Mouse (Mus musculus): ENCODE measurements around the gene Gm11733.
"Not testable (repeated sequence)": the region's sequence is repeated elsewhere in the genome, so short reads cannot be mapped to it uniquely, and the experiment has no call there.

The Gm11733 gene

DNA sequence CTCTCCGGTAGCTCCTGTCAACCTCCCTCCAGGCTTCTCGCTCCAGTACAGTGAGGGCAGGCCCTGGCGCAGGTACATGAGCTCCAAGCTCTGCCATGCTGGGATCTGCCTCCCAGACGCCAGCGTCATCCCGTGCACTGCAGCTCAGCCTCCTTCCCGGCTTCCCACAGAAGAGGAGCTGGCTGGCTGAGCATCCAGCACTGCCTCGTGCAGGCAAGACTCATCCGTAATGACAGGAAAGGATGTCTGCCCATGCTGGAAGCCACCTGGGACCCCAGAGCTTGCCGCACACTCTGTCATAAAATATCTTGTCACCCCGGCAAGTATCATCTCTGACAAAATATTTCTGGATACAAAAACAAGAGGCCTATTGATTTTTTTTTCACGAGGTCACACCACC is at the start of gene Gm11733:
Gm11733 (plus strand) TSS at position 171 of the 400 bp plus-strand sequence.
- peak; percentile 82 for DNase-seq

DNA sequence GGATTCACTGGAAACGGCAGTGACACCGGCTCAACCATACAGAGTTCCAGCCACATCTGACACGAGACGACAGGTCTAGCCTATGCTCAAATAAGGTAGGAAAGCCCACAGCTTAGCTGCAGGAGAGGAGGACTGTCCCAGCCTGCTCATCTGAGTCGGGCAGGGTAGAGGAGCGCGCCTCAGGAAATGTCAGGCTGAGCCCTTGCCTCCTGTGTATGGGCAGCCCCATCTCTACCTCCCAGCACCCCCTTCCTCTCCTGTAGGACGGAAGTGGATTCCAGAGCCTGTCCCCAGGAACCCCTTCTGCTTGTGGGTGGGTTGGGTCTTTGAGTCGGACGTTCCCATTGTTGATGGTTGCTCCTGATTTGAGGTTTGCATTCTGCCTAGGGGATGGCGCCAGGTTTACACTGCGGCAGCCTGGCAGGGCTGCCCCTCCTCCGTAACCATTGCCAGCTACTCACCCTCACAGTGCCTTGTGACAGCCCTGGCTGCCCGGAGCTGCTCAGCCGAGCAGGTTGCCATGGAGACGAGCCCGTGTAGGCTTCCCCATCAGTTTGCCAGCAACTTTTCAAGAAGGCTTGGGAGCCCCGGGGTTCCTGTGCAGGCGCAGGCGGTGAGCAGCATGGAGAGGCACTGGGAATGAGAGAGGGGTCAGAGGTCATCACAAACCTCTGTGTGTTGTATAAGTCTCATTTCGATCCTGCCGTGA is 47.6 kb upstream of the Gm11733 start:
- DNase-seq: peak; percentile 77

DNA sequence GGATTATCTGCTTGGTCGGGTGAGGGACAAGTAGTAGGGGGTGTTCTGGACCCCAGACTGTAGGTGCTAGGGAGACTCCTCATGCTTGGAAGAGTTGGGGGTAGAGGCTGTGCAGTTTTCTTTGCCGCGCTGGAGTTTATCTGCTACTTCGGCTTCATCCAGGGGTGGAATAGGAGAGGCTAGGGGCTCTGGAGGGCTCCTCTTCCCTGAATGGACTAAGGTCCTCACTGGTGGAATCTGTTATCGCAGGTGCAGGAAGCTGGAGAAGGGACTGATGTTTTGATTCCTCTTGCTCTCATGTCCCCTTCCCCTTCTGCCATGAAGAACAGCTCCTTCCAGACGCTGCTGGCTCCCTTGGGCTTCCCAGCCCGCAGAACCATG is 47.1 kb upstream of the Gm11733 start:
- DNase-seq: no peak

DNA sequence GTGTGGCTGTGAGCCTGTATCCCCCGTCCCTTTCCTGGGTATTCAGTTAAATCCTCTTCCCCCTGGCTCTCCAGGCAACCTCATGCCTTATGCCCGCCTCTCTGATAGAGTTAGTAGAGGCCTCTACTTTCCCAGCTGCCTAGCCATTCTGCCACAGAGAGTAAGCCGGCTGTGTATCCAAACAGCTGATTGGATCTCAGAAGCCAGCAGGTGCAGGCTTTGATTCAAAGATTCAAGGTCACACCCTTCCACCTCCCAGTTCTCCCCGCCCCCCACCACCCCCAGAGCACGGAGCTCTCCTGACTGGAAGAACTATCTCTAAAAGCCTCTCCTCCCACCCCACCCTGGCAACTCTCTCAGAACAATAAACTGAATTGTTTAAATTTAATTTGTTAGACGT is 45.8 kb upstream of the Gm11733 start:
- DNase-seq: no peak

DNA sequence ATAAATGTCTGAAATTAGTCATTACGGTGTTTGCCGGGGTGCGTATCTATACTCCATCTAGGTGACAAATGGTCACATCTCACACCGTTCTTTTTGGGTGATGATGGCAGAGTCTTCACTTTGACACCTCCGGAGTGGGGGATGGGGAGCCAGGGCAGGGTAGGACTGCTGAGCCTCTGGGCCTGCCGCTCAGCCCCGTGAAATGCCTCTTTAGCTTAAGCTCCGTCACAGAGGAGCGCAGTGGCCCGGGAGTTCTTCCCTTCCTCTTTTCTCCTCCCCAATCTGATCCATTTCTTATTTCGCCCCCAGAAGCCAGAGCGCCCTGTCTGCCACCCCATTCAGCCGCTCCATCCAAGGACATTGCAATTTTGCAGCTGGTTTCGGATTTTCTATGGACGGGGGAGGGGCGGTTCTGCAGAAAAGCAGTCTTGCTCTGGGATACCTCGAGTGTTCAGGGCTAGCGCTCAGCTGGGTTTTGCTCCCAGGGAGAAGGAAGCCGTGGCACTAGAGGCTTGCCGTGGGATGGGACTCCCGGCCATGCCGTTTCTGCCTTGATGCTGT is 43.2 kb upstream of the Gm11733 start:
- DNase-seq: no peak

DNA sequence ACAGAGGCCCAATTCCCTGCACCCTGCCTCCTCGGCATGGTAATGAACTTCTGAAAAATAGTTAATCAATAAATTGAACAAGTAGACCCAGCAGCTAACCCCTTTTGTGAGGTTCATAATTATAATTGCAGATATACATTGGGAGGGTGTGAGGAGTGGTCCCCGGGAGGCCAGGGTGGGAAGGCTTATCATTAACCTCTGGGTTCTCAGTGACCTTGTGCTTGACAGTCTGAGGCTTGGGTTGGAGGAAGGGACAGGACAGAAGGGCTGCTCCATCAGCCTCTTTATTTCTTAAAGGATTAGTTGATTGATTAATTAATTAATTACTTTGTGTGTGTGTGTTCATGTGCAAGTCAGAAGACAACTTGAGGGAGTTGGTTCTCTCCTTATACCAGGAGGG is 40.1 kb upstream of the Gm11733 start:
- DNase-seq: no peak

DNA sequence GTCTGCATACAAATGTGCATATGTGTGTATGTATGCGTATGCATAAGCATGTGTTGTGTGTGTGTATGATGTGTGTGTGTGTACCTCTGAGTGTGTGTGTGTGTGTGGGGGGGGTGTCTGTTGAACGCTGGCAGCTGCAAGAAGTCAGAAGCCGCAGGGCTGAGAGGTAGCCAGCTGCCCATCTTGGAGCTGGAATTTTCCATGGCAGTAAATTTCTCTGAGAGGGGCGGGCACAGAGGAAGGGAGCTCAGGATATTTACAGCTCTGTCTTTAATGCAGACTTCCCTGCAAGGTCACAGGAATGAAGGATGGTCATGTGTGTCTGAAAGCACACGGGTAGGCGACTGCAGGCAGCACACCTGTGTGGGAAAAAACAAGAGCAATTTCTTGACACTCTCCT is 38.5 kb upstream of the Gm11733 start:
- no peak for DNase-seq

DNA sequence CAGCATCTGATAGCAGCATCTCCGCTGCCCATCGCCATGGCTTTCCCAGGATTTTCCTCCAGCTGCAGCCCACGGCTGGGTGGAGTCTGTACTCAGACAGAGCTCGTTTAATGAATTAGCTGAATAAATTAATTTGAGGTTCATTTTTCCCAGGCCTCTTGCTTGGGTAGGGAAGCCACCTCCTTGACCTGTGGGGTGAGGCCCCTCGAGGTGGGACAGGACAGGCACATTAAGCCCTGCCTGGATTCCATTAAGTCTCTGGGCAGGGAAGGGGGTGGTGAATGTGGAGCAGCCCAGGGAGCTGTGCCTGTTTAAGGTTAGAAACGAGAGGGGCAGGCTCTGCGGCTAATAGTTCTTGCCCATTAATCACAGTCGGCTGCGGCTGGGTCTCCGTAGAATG is 30.1 kb upstream of the Gm11733 start:
- DNase-seq: no peak

DNA sequence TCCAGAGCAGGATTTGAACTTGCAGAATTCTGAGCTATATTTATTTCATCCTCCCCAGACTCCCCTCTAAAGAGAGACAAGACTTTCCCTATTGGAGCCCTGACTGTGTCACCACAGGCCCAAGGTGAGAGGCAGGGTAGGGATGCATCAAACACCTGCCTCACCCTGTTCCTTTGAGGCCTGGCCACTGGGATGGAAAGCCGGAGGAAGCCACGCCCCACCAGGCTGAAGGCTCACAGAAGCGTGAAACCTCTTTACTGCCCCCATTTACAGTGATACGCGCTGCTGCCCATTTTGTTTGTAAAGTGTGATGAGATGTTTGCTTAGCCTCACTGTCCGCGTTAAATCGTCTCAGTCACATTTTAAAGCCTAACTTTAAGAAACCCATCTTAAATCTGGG is 25.0 kb upstream of the Gm11733 start:
- DNase-seq: no peak

DNA sequence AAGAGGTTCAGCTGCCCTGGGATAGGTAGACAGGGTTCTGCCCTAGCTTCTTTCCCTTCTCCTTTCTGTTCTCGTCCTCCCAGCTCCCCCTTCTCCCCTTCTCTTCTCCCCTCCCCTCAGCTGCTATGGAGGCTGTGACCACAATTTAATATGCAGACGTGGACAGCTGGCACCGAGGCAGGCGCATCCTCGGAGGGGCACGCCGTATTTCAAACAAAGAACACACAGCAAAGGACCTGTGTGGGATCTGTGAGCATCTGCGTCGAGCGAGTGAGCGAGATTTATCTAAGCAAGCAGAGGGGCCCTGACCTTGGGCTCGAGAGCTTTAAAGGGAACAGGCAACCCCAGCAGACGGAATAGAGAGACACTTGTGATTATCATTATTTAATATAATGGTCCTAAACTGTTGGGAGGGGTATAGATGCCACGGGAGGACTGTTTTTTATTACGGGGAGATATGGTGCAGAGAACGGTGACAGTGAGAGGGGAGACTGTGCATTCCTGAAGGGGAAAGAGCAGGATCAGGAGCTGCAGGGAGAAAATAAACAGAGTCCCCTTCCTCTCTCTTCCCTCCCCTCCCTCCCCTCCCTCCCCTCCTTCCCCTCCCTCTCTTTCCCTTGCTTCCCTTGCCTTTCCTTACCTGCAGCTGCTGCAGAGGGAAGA is 21.8 kb upstream of the Gm11733 start:
- DNase-seq: no peak

DNA sequence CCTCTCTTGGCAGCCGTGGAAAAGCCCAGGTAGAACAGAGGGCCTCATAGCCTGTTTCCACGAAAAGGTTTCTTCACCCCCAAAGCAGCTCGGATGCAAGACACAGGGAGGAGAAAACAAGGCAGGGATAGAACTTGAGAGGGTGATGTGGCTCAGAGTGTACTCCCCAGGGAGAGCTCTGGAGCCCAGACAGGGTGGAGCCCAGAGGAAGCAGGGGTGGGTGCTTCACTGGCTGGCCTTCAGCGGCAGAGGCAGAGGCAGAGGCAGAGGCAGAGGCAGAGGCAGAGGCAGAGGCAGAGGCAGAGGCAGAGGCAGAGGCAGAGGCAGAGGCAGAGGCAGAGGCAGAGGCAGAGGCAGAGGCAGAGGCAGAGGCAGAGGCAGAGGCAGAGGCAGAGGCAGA is 20.8 kb upstream of the Gm11733 start:
- not testable (repeated sequence) for DNase-seq

DNA sequence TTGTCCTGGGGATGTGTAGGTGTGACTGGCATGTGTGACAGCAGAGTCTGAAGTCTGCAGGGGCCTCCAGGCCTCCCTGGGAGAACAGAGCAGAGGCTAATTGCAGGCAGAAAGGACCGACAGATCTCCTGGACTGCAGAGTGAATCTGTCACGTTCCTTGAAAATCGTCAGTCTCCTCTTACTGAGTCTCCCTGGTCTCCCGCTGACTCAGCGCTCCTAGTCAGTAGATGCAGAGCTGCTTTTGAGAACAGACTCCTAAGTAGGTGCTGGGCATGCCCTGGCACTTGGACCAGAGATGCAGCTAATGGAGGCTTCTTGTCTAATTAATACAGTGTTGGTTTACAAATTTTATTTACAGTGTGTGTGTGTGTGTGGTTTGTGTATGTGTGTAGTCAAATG is 17.9 kb upstream of the Gm11733 start:
- DNase-seq: no peak

DNA sequence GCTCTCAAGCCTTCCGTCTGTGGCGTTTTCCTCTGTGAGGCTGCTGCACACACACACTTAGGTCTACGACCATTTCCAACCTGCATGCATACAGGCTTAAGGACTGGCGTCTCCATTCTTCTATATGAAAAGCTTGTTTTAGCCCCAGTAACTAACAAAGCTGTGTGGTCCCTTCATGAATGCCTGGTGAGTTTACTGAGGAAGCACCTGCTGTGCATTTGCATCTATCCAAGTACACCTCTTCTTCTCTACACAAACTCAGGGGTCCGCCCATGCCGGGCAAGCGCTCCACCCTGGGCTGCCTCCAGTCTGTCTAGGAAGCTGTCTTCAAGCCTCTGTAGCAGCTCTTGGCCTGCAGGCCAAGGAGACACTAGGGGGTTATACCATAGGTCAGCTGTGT is 17.3 kb upstream of the Gm11733 start:
- no peak for DNase-seq

DNA sequence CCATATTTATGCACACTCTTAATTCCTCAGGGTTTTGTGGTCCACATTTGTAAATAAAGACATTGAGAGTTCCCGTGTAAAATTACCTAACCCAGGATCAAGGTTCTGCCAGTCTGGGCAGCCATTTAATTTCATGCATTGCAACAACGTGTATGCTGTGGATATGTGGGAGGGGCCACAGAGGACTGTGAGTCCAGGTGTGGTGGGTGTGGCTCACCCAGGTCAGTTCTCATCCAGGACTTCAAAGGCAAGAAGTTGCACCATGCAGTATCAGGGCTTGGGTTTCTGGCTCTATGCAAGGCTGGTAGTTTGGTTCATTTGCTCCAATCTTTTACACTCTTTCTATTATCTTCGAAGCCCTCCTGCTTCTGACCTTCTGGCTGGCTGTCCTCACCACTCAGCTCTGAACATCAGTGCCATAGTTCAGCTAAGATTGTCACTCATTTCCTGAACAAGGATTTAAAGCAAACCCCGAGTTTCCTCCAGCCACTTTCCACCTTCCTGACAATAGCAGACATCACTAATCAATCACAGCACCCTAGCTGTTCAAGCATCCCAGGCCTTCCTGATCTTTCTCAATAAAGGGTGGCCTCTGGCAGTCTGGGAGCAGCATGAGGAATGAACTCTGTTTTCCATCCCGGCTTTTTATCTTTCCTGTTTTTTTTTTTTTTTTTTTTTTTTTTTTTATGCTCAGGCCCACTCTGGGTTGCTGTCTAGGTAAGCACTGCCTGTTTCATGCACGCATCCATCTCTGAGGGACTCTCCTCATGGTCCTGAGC is 15.4 kb upstream of the Gm11733 start:
- DNase-seq: no peak

DNA sequence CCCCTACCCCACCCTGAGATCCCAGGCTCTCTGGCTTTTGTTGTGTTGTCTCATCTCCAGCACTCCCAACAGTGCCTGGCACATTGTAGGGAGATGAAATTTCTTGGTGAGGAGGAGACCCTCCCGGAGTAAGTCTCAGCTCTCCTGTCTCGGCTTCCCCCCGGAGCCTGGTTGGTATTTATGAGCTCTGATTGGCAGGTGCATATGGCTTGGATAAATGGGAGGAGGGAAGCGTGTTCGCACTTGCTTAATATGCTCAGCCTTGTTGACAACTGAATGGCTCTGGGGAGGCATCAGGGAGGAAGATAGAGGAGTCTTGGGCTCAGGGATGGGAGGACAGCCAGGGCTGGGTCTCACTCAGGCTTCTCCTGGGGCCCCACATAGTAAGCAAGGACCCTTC is 14.4 kb upstream of the Gm11733 start:
- no peak for DNase-seq

DNA sequence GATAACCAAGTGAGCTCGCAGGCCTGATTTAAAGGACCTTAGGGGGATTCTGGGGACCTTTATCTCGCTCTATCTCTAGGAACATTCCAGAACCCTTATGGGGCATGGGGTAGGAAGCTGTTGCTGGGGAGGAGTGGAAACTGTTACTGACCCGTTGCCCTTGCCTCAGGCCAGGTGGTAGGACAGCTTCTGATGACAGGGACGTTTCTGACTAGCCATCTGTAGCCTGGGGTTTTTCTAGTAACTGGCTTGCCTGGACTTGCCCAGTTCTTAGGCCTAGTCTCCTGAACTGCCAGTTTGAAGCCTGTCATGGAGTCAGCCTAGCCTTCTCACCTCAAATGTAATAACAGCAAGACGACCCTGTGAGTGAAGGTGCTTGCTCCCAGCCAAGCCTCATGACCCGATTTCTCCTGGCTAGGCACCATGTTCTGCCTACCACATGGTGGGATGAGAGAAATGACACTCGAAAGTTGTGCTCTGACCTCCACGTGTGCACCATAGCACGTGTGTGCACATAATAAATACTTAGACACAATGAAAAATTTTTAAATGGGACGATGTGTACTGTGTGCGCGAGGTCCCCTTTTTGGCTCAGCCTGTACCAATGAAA is 13.5 kb upstream of the Gm11733 start:
- no peak for DNase-seq

DNA sequence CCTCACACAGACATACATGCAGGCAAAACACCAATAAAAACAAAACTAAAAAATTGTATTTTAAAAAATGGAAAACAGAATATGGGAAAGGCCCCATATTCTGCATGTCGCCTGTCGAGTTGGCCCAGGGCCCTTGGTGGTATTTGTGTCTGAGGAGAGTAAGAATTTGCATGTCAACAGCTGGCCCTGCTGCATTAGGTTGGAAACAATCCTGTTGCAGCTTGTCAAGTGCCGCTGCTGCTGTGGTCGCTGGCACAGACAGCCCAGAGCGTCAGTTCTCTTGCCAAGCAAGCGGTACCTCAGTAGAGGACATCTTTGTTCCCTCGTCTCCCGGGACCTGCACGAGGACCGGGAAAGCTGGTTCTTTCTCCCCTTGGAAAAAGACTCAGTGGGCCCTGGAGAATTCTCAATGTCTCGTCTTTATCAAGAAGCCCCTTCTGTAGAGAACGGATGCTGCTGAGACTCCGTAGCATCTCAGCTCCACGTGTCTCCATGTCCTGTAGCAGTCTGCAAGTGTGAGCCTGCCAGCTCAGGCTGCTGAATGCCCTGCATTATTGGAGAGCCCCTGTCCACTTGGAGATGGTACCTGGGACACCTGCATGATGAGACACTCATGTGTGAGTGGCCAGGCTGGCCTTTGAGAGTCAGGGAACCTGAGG is 12.4 kb upstream of the Gm11733 start:
- no peak for DNase-seq

DNA sequence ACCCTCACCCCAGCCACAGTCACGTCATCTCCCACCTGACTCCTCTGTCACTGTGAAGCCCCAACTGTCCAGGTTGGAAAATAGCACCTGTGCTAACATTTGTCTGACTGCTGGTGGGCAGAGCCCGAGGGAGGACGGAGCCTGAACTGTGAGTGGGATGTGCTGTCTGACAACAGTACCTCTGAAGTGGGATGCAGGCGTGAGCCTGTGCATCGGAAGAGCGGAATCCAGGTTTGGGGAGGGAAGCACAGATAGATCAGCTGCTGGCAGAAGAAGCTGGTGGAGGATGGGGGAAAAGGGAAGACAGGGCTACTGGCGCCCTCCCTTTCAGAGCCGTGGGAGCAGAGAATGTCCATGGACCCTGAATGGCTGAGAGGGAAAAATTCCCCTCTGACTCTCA is 11.3 kb upstream of the Gm11733 start:
- DNase-seq: no peak

DNA sequence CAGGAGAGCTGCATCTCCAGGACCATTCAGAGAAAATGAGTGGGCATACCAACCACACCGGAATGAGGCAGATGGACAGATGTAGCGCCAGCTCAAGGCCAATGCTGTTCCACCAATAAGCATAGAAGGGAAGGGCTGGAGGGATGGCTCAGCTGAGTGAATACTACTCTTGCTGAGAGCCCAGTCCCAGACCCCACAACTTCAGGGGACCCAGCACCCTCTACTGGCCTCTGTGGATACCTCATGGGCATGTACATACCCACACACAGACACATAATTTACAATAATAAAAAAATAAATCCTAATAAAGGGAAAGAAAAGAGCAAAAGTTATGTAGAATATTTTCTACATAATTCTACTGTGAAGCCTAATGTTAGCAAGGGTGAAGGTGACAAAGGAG is 9.0 kb upstream of the Gm11733 start:
- no peak for DNase-seq

DNA sequence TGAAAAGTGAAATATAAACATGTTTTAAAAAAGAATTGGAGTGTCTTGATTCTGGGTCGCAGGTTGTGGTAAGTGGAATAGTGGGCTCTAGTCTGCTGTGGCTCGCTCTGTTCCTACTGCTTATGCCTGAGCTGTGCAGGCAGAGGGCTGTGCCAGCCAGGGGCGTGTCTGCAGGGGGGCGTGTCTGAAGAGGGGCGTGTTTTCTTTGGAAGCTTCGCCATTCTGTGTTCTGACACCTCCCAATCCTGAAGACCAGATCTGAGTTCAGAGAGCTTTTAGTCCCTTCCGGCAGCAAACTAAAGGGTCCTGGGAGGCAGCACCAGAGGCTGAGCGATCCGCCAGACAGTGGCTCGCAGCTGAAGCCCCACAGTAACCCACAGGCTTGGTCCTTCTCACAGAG is 8.5 kb upstream of the Gm11733 start:
- DNase-seq: no peak

DNA sequence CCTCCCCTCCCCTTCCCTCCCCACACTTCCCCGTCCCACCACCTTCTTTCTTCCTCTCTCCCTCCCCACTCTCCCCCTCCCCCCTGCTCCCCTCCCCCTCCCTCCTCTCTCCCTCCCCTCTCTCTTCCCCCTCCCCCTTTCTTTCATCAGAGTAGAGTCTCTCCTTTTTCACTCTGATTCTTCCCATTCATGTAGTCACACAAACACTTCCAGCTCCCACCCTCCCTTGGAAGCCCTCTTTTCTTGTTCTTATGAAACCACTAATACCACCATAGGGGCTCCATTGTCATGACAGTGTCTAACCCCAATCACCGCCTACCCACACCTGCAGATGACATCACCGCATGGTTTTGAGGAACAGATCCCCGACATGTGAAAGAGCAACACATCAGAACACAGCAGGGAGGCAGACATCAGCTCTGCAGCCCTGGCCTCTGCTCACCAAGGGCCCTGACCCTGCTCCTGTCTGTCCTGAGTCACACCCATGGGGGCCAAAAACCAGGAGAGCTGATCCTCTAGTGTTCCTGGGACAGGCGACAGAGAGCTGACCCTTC is 7.5 kb upstream of the Gm11733 start:
- DNase-seq: no peak

DNA sequence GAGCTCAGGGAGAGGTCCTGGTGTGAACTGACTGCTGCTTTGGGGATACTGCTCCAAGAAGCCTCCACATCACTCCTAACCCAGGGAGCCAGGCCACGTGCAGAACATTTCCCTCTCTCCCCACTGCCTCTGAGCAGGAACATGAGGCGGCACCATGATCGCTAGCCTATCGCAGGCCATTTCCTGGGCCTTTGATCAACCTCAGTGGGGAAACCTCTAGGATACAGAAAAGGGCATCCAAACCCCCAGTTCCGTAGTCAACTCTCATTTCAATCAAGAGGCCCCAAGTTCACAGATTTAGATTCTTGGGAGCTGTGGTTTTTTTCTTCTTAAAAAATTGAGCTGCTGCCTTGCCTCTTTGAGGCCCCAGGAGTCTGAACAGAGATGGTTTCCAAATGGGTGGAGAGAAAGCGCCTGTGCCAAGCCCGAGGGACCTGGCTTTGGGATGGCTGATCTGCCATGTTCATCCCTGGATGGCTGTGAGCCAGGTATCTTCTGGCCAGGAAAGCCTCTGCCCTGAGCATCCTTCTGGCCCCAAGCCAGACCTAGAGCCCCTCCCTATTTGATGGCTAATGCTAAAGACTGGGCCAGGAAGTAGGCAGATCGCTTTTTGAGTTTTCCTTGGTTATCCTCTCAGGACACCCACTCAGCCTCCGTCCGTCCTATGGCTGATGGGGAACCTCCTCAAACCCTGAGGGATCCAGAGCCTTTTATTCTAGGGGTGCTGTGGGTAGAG is 5.7 kb upstream of the Gm11733 start:
- peak; percentile 67 for DNase-seq
